Mouse (Mus musculus) limb, embryonic 10.5 days (tissue): ENCODE results near the gene Ltbp4. TPM values are rescaled to one million over a fixed set of nuclear protein-coding genes. Genes with fewer than 3 reads are reported as not detected.
A peak's percentile ranks its signal among the peaks of the same experiment; 100 is the strongest.

ENCODE experiments used
- DNase-seq: peaks from one replicate; pipeline ENCODE4 v3.0.0-alpha.2; 2017; ENCODE audit warnings: low spot score
- H3K27ac ChIP-seq: fragments of 300-500 bp; sonication (generic); 2 replicates; pipeline ENCODE4 v1.5.1; 2016; ENCODE audit warnings: mild to moderate bottlenecking
- H3K27me3 ChIP-seq: fragments of 300-500 bp; sonication (generic); 2 replicates; pipeline ENCODE4 v1.6.1; 2016; ENCODE audit warnings: low read depth, mild to moderate bottlenecking; ENCODE audit not compliant: poor library complexity, severe bottlenecking
- H3K36me3 ChIP-seq: fragments of 300-500 bp; sonication (generic); 2 replicates; pipeline ENCODE4 v1.6.1; 2016; ENCODE audit warnings: mild to moderate bottlenecking, moderate library complexity
- H3K4me1 ChIP-seq: fragments of 300-500 bp; sonication (generic); 2 replicates; pipeline ENCODE4 v1.6.1; 2016
- H3K4me3 ChIP-seq: fragments of 300-500 bp; sonication (generic); 2 replicates; pipeline ENCODE4 v1.5.1; 2016; ENCODE audit warnings: mild to moderate bottlenecking, moderate library complexity
- H3K9me3 ChIP-seq: fragments of 300-500 bp; sonication (generic); replicated peaks from 2 replicates; pipeline ENCODE4 v1.6.1; 2016; ENCODE audit warnings: mild to moderate bottlenecking
- WGBS: fragments of 180-500 bp; shearing (Covaris S2); methylation state at CpG from one replicate; pipeline ENCODE4 v1.1.7; 2016; 5-methylcytosine and 5-hydroxymethylcytosine counted together
- polyA plus RNA-seq: library from polyadenylated mRNA; unstranded; fragments of >200 nt; fragmentation: Nextera tagmentation; extraction: Ambion mirVana; gene quantifications from 2 replicates; pipeline ENCODE4 v1.2.1, GENCODE M21; 2016

Gene Ltbp4
- polyA plus RNA-seq, 1 experiment from 2014 or later = 10.6 TPM

GRCm38 (mm10) chr7:27277191-27277590, 60.3 kb downstream of the Ltbp4 start:
- DNase-seq = no peak
- no peaks in the 10 kb centered on the region for H3K27me3 ChIP-seq

DNA sequence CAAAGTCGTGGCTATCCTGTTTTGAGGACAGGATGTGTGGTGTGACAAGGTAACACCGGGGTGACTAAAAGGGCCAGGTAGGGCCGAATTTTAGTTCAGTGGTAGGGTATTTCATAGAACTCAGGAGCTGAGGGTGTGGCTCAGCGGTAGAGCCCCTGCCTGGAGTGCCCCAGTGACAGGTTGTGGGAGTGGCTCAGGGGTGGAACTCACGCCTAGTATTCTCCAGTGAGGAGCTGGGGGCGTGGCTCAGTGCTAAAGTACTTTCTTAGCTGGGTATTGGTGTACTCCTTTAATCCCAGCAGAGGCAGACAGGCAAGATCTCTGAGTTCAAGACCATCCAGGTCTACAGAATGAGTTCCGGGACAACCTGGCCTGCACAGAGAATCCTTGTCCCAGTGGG, 61.5 kb downstream of the Ltbp4 start:
- H3K36me3 ChIP-seq = peaks cover 68% of the 10 kb centered on the region
- H3K4me1 ChIP-seq = no peaks in the 10 kb centered on the region
- H3K4me3 ChIP-seq = no peak overlapping the region
- no peak overlapping the region for H3K27ac ChIP-seq
- no peak for DNase-seq
- WGBS = 65% methylated on average over 7 of the region's 7 CpGs
- H3K9me3 ChIP-seq = no peaks in the 10 kb centered on the region
- H3K27me3 ChIP-seq = no peaks in the 10 kb centered on the region

More at GRCm38 (mm10) chr7:27277191-27277590, 60.3 kb downstream of the Ltbp4 start:
- WGBS = 93% methylated on average over 3 of the region's 3 CpGs
- peaks cover 68% of the 10 kb centered on the region for H3K36me3 ChIP-seq
- no peak overlapping the region for H3K4me3 ChIP-seq
- H3K27ac ChIP-seq = no peak overlapping the region
- H3K4me1 ChIP-seq = no peaks in the 10 kb centered on the region; the same call in 1 of the 2 replicates
- H3K9me3 ChIP-seq = no peaks in the 10 kb centered on the region

DNA sequence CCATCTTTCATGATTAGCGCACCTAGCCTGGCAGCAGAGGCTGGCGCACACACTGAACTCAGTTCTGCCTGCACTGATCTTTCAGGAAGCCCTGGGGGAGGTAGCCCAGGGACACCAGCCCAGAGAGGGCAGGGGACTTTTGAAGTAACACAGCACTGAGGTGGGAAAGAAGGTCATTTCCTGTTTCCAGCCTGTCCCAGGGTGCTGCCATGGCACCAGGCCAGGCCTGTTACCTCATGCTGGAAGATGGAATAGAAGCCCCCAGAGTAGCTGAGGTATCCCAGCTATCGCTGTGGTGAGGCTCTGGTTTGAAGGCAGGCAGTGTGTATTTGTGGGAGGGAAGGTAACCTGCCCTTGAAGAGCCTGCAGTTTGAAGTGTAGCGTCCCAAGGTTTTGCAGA, 62.6 kb downstream of the Ltbp4 start:
- H3K4me3 ChIP-seq = no peak overlapping the region
- DNase-seq = no peak
- H3K27me3 ChIP-seq = no peaks in the 10 kb centered on the region
- no peaks in the 10 kb centered on the region for H3K4me1 ChIP-seq
- 87% methylated on average over 4 of the region's 4 CpGs for WGBS
- H3K36me3 ChIP-seq = peaks cover 70% of the 10 kb centered on the region
- H3K27ac ChIP-seq = no peak overlapping the region
- H3K9me3 ChIP-seq = no peaks in the 10 kb centered on the region

- H3K9me3 ChIP-seq = no peaks in the 10 kb centered on the region
- DNase-seq = peak; percentile 73
- H3K36me3 ChIP-seq = peaks cover 71% of the 10 kb centered on the region
- H3K27ac ChIP-seq = no peak overlapping the region
- H3K27me3 ChIP-seq = no peaks in the 10 kb centered on the region
- WGBS = 46% methylated on average over 32 of the region's 32 CpGs
- peak overlapping the region; percentile 23; the same call in 1 of the 2 replicates for H3K4me3 ChIP-seq
- no peaks in the 10 kb centered on the region for H3K4me1 ChIP-seq
Measured at GRCm38 (mm10) chr7:27273739-27274351, 63.6 kb downstream of the Ltbp4 start.

DNA sequence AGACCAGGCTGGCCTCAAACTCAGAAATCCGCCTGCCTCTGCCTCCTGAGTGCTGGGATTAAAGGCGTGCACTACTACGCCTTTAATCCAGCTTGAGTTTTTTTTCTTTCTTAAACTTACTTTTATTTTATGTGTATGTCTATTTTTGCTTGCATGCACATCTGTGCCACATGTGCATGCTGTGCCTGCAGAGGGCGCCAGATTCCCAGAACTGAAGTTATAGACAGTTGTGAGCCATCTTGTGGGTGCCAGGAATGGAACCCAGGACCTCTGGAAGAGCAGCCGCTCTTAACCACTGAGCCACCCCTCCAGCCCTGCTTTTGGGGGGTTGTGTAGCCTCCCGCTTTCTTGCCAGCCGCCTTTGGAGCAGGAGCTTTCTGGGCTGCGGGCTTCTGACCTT, 66.1 kb downstream of the Ltbp4 start:
- Histone ChIP-seq H3K4me1 (peaks cover 3% of the 10 kb centered on the region), H3K27ac (no peak overlapping the region), H3K9me3 (no peaks in the 10 kb centered on the region), H3K4me3 (no peak overlapping the region), H3K36me3 (peaks cover 68% of the 10 kb centered on the region), H3K27me3 (no peaks in the 10 kb centered on the region)
- DNase-seq = no peak
- WGBS = 89% methylated on average over 8 of the region's 8 CpGs

DNA sequence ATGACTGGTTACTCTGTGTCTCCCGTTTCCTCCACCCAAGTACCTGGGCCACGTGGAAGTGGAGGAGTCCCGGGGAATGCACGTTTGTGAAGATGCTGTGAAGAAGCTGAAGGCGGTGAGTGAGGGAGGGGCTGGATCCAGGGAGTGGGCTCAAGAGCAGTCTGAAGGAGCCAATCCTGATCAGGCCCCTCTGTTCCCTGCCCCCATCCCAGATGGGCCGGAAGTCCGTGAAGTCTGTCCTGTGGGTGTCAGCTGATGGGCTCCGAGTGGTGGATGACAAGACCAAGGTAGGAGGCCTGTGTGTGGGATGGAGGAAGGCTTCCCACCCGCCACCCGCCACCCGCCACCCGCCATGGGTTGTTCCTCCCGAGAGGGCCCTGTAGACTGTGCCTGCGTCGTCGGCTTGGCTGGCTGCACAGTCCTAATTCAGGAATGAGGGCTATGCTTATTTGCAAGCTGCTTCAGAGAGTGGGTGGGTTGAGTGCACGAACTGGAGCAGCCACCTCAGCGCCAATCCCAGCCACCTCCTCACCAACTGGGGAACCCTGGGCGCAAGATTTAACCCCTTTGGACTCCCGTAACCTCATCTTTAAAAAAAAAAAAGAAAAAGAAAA, 70.9 kb downstream of the Ltbp4 start:
- Histone ChIP-seq H3K4me1 (peaks cover 11% of the 10 kb centered on the region), H3K36me3 (peaks cover 79% of the 10 kb centered on the region)

GRCm38 (mm10) chr7:27264761-27265160, 72.7 kb downstream of the Ltbp4 start:
- no peak for DNase-seq
- H3K36me3 ChIP-seq = peaks cover 63% of the 10 kb centered on the region
- 86% methylated on average over 12 of the region's 12 CpGs for WGBS
- no peak overlapping the region for H3K4me3 ChIP-seq
- no peaks in the 10 kb centered on the region for H3K9me3 ChIP-seq
- no peak overlapping the region for H3K27ac ChIP-seq
- no peaks in the 10 kb centered on the region for H3K27me3 ChIP-seq
- H3K4me1 ChIP-seq = peaks cover 17% of the 10 kb centered on the region

More for the DNA sequence above, 70.9 kb downstream of the Ltbp4 start:
- DNase-seq = no peak
- Histone ChIP-seq H3K27me3 (no peaks in the 10 kb centered on the region), H3K9me3 (no peaks in the 10 kb centered on the region), H3K27ac (no peak overlapping the region), H3K4me3 (no peak overlapping the region)
- 67% methylated on average over 20 of the region's 20 CpGs for WGBS

DNA sequence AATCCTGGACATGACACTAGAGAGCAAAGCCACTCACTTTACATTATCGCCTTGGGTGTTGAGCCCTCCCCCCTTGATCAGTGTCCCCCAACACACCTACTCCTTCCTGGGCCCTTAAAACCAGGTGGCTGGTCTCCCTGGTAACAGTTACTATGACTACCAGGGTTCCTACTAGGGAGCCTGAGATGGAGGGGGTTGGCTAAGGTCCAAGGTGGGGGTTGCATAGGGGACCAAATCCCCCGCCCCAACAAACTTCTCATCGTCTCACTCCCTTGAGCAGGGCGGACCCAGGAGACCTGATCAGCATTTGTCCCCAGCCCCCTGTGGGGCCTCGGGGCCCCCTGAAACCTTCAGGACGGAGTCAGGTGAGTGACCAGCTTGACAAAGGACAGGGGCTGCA, 75.6 kb downstream of the Ltbp4 start:
- peaks cover 43% of the 10 kb centered on the region for H3K4me1 ChIP-seq
- no peaks in the 10 kb centered on the region for H3K9me3 ChIP-seq
- H3K27me3 ChIP-seq = peaks cover 9% of the 10 kb centered on the region; the same call in 1 of the 2 replicates
- DNase-seq = no peak
- peaks cover 36% of the 10 kb centered on the region for H3K36me3 ChIP-seq
- H3K27ac ChIP-seq = no peak overlapping the region
- H3K4me3 ChIP-seq = no peak overlapping the region
- WGBS = 88% methylated on average over 6 of the region's 6 CpGs

GRCm38 (mm10) chr7:27260856-27261255, 76.6 kb downstream of the Ltbp4 start:
- no peaks in the 10 kb centered on the region for H3K9me3 ChIP-seq
- no peak overlapping the region for H3K27ac ChIP-seq
- 90% methylated on average over 7 of the region's 7 CpGs for WGBS
- no peak overlapping the region for H3K4me3 ChIP-seq
- peaks cover 40% of the 10 kb centered on the region for H3K4me1 ChIP-seq
- peaks cover 17% of the 10 kb centered on the region; the same call in 1 of the 2 replicates for H3K27me3 ChIP-seq
- H3K36me3 ChIP-seq = peaks cover 36% of the 10 kb centered on the region
- DNase-seq = no peak

DNA sequence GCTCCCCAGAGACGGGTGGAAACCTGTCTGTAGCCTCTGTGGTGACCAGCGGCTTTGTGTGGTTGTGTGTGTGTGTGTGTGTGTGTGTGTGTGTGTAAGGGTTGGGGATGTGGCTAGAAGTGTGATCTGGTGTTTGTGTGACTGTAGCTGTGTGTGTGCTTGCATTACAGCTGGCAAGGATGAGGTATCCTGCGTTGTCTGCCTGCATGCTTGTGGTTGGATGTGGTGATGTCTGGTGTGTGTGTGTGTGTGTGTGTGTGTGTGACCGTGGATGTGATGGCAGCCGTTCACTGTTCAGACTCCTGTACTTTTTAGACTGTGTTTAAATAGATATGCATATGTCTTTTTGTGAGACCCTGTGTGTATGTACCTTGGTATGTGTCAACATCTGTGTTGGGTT, 77.7 kb downstream of the Ltbp4 start:
- Histone ChIP-seq H3K27ac (peak overlapping the region; percentile 94), H3K4me3 (peak overlapping the region; percentile 87), H3K4me1 (peaks cover 40% of the 10 kb centered on the region), H3K27me3 (peaks cover 17% of the 10 kb centered on the region; the same call in 1 of the 2 replicates), H3K36me3 (peaks cover 31% of the 10 kb centered on the region), H3K9me3 (no peaks in the 10 kb centered on the region)
- no peak for DNase-seq
- 57% methylated on average over 5 of the region's 5 CpGs for WGBS

GRCm38 (mm10) chr7:27259271-27259721, 78.2 kb downstream of the Ltbp4 start:
- WGBS = 5% methylated on average over 9 of the region's 9 CpGs
- no peak for DNase-seq
- Histone ChIP-seq H3K4me3 (peak overlapping the region; percentile 87), H3K36me3 (peaks cover 27% of the 10 kb centered on the region), H3K27ac (peak overlapping the region; percentile 94), H3K27me3 (peaks cover 17% of the 10 kb centered on the region; the same call in 1 of the 2 replicates), H3K9me3 (no peaks in the 10 kb centered on the region), H3K4me1 (peaks cover 40% of the 10 kb centered on the region)

GRCm38 (mm10) chr7:27258205-27258899, 79.1 kb downstream of the Ltbp4 start, which contains the start of gene Numbl:
Gene Numbl, plus strand, starts transcription at chr7:27258433.
- Histone ChIP-seq H3K9me3 (no peaks in the 10 kb centered on the region), H3K4me3 (peak within 1 kb of the TSS; percentile 87), H3K36me3 (peaks cover 18% of the 10 kb centered on the region), H3K27ac (peak within 1 kb of the TSS; percentile 94), H3K27me3 (peaks cover 17% of the 10 kb centered on the region; the same call in 1 of the 2 replicates), H3K4me1 (peaks cover 40% of the 10 kb centered on the region)
- under 1% methylated on average over 45 of the region's 47 CpGs for WGBS
- peak; percentile 98 for DNase-seq

DNA sequence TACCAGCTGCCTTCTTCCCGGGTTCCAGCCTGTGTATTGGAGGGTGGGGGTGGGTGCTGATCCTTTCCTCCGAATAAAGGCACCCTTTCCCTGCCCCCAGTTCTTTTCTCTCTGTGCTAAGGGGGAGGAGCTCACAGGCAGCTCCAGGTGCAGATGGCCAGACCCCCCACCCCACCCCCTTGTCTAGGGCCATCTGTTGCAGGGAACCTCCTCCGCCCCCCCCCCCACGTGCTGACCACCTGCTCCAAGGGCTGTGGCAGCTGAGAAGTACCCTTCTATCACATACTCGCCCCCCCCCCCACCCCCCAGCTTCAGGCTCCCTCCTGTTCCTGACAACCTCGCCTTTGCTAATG, 79.7 kb downstream of the Ltbp4 start:
- peaks cover 15% of the 10 kb centered on the region for H3K36me3 ChIP-seq
- peak overlapping the region; percentile 94 for H3K27ac ChIP-seq
- peak overlapping the region; percentile 87 for H3K4me3 ChIP-seq
- DNase-seq = peak; percentile 57
- peaks cover 17% of the 10 kb centered on the region; the same call in 1 of the 2 replicates for H3K27me3 ChIP-seq
- H3K4me1 ChIP-seq = peaks cover 40% of the 10 kb centered on the region
- WGBS = 3% methylated on average over 6 of the region's 6 CpGs
- no peaks in the 10 kb centered on the region for H3K9me3 ChIP-seq
